Mouse (Mus musculus): ENCODE data around the gene Elovl6.

DNA sequence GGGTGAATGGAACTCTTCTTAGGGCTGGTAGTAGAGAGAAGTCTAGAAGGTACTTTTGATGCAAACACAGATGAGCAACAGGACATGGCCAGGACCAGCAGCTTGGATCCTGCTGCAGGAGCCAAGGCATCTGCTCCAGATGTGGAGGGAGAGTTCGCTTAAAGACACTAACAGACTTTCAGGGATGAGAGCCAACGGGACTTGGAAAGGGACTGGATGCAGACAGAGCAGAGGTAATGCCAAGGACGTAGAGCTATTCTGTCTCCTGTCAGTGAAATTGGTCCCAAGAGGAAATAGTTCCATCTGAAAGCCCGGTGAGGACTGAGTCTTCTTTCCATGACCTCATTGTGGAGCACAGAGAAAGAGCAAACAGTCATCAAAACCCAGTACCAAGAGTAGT lies 95.1 kb downstream of the Elovl6 start:
- no peak for TF ChIP-seq POLR2AphosphoS2 (IDR thresholded peaks at IDR 0.05; ENCODE audit: low read length)
- TF ChIP-seq E2F4 (IDR thresholded peaks at IDR 0.05; ENCODE audit: borderline replicate concordance, low read depth, low read length) = no peak
- no peak for TF ChIP-seq TCF12 (IDR thresholded peaks at IDR 0.05; ENCODE audit: low read depth, low read length)
- TF ChIP-seq CTCF (IDR thresholded peaks at IDR 0.05 in 2 of 3, conservative IDR thresholded peaks at IDR 0.05 in 1 of 3; ENCODE audit: control insufficient read depth in 1 of 3, insufficient read depth in 1 of 3, low read depth in 2 of 3, low read length in 3 of 3, poor library complexity in 1 of 3, severe bottlenecking in 1 of 3) = no peak
- no peak for TF ChIP-seq POLR2A (IDR thresholded peaks at IDR 0.05; ENCODE audit: control insufficient read depth in 1 of 2, insufficient read depth in 1 of 2, low read depth in 1 of 2, low read length in 2 of 2, poor library complexity in 1 of 2)
- TF ChIP-seq ZKSCAN1 (IDR thresholded peaks at IDR 0.05; ENCODE audit: low read depth, low read length) = no peak
- no peak for TF ChIP-seq ETS1 (IDR thresholded peaks at IDR 0.05; ENCODE audit: low read depth, low read length)
- TF ChIP-seq GABPA (IDR thresholded peaks at IDR 0.05; ENCODE audit: low read depth, low read length) = no peak
- no peak for TF ChIP-seq EP300 (IDR thresholded peaks at IDR 0.05; ENCODE audit: low read depth in 1 of 2, low read length in 2 of 2)
- no peak for TF ChIP-seq SIN3A (IDR thresholded peaks at IDR 0.05; ENCODE audit: low read length)

All from MEL (cell line).